Mouse (Mus musculus) bone marrow macrophage, adult 2 months (primary cell): Measurements from ENCODE around the gene Cnksr2.

Source experiments
- CTCF ChIP-seq: IDR thresholded peaks from 2 replicates; pipeline ENCODE4 v1.5.1; 2012; ENCODE audit warnings: low read depth, mild to moderate bottlenecking, low read length, moderate library complexity
- POLR2A ChIP-seq: IDR thresholded peaks from 2 replicates; pipeline ENCODE4 v1.6.1; 2012; ENCODE audit warnings: mild to moderate bottlenecking, low read depth, low read length, borderline replicate concordance

GRCm38 (mm10) chrX:158041703-158042102 is 1.4 kb downstream of the Cnksr2 start:
- TF ChIP-seq CTCF, result no peak
- no peak for TF ChIP-seq POLR2A
